Mouse (Mus musculus): ENCODE results near the gene Hormad2. TPM values are rescaled to one million over a fixed set of nuclear protein-coding genes. Genes with fewer than 3 reads are reported as not detected.

Gene Hormad2
- total RNA-seq, 2 experiments from 2014 or later, result not detected

GRCm38 (mm10) chr11:4451116-4451515 is 10.2 kb upstream of the Hormad2 start:
- peak; percentile 74 for ATAC-seq (replicated peaks; ENCODE audit: low FRiP score, poor library complexity, severe bottlenecking)

GRCm38 (mm10) chr11:4446195-4446868 is 5.4 kb upstream of the Hormad2 start:
- ATAC-seq (replicated peaks; ENCODE audit: low FRiP score, poor library complexity, severe bottlenecking), result no peak

DNA sequence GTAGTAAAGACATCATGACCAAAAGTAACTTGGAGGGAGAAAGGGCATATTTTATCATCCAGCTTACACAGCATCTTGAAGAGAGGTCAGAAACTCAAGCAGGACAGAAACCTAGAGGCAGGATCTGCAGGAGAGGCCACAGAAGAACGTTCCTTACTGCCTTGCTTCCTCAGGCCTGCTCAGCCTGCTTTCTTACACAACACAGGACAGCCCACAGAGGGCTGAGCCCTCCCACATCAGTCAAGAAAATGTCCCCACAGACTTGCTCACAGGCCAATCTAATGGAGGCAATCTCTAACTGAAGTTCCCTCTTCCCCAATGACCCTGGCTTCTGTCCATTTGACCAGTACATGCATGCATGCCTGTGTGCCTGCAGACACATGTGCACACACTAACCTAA is 1.4 kb upstream of the Hormad2 start:
- no peak for ATAC-seq (replicated peaks; ENCODE audit: low FRiP score, poor library complexity, severe bottlenecking)

GRCm38 (mm10) chr11:4438211-4438610 is 2.7 kb downstream of the Hormad2 start:
- ATAC-seq (replicated peaks; ENCODE audit: low FRiP score, poor library complexity, severe bottlenecking), result no peak

DNA sequence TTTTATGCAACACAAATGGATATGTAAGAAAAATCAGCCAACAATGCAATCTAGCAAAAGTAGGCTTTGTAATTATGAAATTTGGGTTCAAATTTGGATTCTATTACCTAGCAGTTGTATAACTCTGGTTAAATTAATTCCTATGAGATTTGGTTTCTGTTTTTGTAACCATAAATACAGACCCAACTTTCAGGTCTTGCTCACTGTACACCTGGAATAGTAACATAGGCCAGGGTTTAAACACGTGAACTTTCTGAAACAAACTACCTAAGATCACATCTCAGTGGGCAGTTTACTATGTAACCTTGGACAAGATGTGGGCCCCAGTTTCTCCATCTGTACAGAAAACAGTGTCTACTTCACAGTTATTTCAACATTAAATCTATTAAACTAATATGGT is 3.6 kb downstream of the Hormad2 start:
- ATAC-seq (replicated peaks; ENCODE audit: low FRiP score, poor library complexity, severe bottlenecking), result no peak

DNA sequence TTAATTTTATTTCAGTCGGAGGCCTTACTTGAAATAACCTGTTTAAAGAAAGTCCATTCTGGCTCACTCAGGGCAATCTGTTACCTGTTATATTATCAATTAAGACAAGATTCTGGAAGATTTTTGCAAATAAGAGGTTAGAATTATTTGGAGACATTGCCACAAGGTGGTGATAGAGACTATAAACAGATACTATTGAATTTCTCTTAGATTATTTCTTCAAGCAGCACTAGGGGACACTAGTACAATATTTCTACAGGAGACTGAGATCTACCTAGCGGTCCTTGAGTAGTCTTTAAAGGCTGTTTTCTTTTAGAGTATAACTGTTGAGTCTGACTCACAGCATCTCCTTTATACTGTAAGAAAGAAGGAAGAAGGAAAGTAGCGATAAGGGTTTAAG is 4.3 kb downstream of the Hormad2 start:
- ATAC-seq (replicated peaks; ENCODE audit: low FRiP score, poor library complexity, severe bottlenecking), result no peak

DNA sequence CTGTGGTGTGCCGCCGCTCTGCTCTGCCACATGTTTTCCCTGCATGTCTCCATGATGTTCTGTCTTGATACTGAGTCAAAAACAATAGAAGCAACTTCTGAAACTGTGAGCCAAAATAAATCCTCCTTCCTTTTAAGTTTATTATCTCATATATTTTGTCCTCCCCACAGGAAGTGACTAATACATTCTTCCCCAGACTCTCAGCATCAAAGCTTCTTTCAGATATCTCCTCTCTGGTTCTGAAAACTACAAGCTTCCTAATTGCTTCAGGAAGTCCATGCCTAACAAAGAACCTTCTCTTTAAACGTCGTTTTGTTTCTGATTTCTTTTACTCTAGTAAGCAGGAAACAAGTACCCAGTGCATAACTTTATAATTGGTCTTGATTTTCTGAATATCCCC is 6.4 kb downstream of the Hormad2 start:
- ATAC-seq (replicated peaks; ENCODE audit: low FRiP score, poor library complexity, severe bottlenecking), result no peak

DNA sequence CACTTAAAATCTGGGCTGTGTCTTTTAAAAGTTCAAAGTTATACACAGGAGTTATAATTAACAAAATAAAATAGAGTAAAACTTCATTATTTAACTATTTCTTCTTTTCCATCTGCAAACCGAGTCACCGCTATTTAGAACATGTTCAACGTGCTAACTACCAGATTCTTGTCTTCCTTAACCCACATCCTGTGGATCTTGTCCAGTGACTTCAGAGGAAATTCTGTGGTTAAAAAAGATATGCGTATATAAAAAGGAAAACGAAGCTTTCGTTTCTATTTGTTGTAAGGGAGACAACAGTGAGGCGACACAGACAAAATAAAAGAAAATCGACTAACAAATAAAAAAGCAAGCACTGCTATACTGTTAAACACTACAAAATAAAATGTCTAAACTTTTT is 17.1 kb downstream of the Hormad2 start:
- no peak for ATAC-seq (replicated peaks; ENCODE audit: low FRiP score, poor library complexity, severe bottlenecking)

- no peak for ATAC-seq (replicated peaks; ENCODE audit: low FRiP score, poor library complexity, severe bottlenecking)
These were observed 18.1 kb downstream of the Hormad2 start for GRCm38 (mm10) chr11:4422494-4423425.

GRCm38 (mm10) chr11:4421933-4422488 is 18.9 kb downstream of the Hormad2 start:
- ATAC-seq (replicated peaks; ENCODE audit: low FRiP score, poor library complexity, severe bottlenecking), result 0 out of 2 replicates have a peak, but pooled peaks have one; percentile 46

GRCm38 (mm10) chr11:4417986-4418385 is 22.9 kb downstream of the Hormad2 start:
- no peak for ATAC-seq (replicated peaks; ENCODE audit: low FRiP score, poor library complexity, severe bottlenecking)

DNA sequence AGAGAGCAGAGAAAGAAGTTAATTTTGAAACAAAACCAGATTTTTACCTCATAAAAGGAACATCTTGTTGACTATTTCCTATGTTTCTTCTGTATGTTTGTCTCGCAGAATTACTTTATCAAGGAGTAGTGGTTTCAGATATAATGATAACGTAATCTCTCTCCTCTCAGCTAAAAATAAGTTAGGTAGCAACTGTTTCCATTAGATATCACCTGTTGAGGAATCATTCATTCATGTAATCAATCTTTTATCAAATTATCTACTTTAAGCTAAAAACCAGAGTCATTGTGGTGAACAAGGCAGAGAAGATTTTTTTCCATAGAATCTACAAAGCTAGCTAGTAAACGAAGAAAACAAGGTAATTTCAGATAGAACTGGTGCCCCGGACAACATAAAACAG is 28.6 kb downstream of the Hormad2 start:
- no peak for ATAC-seq (replicated peaks; ENCODE audit: low FRiP score, poor library complexity, severe bottlenecking)

DNA sequence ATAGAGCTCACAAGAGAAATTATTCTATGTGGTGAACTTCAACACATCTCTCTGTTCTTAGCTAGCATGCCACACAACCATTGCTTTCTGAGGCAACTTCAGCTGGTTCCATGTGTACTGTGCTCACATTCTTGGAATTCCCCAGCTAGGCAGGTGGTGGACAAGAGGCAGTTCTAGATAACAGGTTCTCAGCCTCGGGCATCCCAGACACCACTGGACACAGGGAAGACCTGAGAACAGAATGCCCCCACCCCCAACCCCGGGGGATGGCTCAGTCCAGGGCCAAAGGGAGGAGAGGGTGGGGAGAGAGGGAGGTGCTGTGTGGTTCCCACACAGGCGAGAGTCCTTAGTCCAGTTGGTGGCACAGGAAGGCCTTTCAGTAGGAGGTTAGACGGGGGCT is 36.6 kb downstream of the Hormad2 start:
- no peak for ATAC-seq (replicated peaks; ENCODE audit: low FRiP score, poor library complexity, severe bottlenecking)

DNA sequence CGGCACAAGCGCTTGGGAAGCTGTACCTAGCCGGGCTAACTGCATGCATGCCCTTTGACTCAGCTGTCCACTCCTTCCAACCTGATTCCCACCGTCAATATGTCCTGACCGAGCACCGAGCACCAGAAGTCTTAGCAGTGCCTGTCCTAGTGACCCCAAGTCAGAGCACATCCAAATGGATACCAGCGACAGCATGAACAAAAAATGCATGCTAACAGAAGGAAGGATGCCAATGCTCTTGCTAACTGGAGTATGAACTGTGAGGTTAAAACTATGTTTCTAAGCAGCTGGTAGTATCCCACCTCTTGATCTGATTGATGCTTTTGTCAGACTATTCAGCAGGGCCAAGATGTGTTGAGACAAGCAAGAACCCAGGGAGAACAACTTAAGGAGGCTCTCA is 37.5 kb downstream of the Hormad2 start:
- no peak for ATAC-seq (replicated peaks; ENCODE audit: low FRiP score, poor library complexity, severe bottlenecking)

GRCm38 (mm10) chr11:4401251-4401650 is 39.7 kb downstream of the Hormad2 start:
- ATAC-seq (replicated peaks; ENCODE audit: low FRiP score, poor library complexity, severe bottlenecking), result no peak

GRCm38 (mm10) chr11:4394226-4394625 is 46.7 kb downstream of the Hormad2 start:
- no peak for ATAC-seq (replicated peaks; ENCODE audit: low FRiP score, poor library complexity, severe bottlenecking)

DNA sequence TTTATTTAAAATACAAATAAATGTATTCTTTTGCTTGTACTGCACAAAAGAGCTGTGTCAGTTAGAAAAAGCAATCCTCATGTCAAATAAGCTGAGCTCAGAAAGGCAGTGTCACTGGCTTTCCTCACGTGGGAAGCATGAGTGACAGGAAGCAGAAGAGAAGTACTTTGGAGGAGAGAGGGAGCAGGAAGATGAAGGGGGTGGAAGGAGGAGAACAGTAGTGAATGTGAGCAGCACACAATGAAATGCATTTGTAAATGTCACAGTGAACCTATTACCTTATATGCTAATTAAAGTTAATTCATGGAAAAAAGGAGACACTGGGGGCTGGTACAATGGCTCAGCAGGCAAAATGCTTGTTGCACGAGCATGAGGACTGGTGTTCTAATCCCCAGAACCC is 52.9 kb downstream of the Hormad2 start:
- ATAC-seq (replicated peaks; ENCODE audit: low FRiP score, poor library complexity, severe bottlenecking), result no peak

GRCm38 (mm10) chr11:4382321-4382720 is 58.6 kb downstream of the Hormad2 start:
- no peak for ATAC-seq (replicated peaks; ENCODE audit: low FRiP score, poor library complexity, severe bottlenecking)

GRCm38 (mm10) chr11:4379857-4380256 is 61.0 kb downstream of the Hormad2 start:
- ATAC-seq (replicated peaks; ENCODE audit: low FRiP score, poor library complexity, severe bottlenecking), result no peak

GRCm38 (mm10) chr11:4366389-4366788 is 74.5 kb downstream of the Hormad2 start:
- ATAC-seq (replicated peaks; ENCODE audit: low FRiP score, poor library complexity, severe bottlenecking), result no peak

DNA sequence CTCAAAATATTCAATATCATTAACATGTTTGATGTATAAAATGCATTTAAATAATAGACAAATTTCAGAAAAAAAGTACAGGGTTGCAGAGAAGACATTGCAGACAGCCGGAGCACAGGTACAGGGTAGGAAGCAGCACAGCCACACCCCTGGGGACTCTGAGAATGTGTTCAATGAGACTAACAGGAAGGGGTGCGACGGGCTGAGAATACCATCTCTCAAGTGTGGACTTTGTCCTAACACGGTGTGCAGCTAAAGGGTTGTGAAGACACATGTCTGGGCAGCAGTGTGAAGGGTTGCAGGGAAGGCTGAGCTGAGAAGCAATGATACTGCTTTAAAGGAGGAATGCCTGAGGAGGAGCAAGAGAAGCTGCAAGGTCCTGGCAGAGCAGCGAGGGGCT is 85.5 kb downstream of the Hormad2 start:
- ATAC-seq (replicated peaks; ENCODE audit: low FRiP score, poor library complexity, severe bottlenecking), result no peak

All from erythroblast, adult 5-6 weeks (primary cell).